Mouse (Mus musculus): ENCODE data around the gene Wnt1.
"Not testable (repeated sequence)": the region's sequence is repeated elsewhere in the genome, so short reads cannot be mapped to it uniquely, and the experiment has no call there.

Gene Wnt1

GRCm38 (mm10) chr15:98806071-98806808 lies 16.6 kb downstream of the Wnt1 start:
- no peak for DNase-seq (ENCODE audit: low spot score in 2 of 2)

GRCm38 (mm10) chr15:98806809-98807770 lies 17.4 kb downstream of the Wnt1 start:
- no peak for DNase-seq (ENCODE audit: low spot score in 2 of 2)

- no peak for DNase-seq (ENCODE audit: low spot score in 2 of 2)
Measured at GRCm38 (mm10) chr15:98807895-98808650, 18.4 kb downstream of the Wnt1 start.

DNA sequence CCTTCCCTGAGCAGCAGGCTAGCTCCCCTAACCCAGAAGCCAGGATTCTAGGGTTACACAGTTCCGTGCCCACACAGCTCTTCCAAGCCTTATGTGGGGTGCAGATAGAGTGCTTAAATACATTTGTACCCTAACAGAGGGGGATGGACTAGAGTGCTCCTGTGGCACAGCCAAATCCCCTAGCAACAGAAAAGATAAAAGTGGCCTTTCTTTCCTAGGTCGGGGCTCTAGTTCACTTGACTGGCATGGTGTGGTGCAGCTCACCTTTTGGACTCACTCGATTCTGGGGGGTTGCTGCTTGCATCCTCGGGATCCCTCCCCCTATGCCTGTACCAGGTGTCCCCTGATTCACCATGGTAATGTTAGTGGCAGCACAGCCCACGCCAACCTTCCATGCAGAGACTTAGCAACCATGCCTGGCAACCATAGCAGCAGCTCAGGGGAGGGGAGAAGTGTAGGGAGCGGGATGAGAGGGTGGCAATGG lies 19.0 kb downstream of the Wnt1 start:
- DNase-seq (ENCODE audit: low spot score in 2 of 2) = no peak

DNA sequence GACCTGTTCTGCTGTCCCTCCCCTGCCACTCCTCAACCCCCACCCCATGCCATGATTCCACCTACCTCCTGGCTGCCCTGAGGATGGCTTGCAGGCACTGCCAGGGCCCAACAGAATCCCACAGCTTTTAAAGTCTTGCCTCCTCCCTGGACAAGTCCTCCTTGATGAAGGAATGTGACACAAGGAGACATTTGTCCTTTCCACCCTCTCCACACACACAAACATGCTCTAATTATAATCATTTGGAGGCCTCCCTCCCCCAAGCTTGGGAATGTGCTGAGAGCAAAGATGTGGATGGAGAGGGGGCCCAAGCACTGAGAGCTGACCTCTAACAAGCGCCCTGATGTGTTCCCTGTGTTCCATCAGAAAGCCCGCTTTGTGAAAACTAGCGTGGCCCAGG lies 19.7 kb downstream of the Wnt1 start, which contains the start of gene Ddn:
Gene Ddn (minus strand): TSS at position 101 of the 400 bp plus-strand sequence.
- DNase-seq (ENCODE audit: low spot score in 2 of 2) = no peak

GRCm38 (mm10) chr15:98810212-98810611 lies 20.6 kb downstream of the Wnt1 start:
- DNase-seq (ENCODE audit: low spot score in 2 of 2) = not testable (repeated sequence)

GRCm38 (mm10) chr15:98812741-98813424 lies 23.2 kb downstream of the Wnt1 start:
- no peak for DNase-seq (ENCODE audit: low spot score in 2 of 2)

DNA sequence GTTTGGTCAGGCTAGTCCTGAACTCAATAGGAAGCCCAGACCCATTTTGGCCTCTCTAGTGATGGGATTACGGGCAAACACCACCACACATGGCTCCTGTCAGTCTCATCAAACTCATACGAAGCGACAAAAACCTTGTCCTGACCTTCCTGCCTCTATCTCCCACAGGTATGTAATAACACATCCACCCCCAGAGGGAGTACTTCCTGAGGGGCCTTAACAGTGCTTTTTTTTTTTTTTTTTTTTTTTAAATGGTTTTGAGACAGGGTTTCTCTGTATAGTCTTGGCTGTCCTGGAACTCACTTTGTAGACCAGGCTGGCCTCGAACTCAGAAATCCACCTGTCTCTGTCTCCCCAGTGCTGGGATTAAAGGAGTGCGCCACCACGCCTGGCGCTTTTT lies 28.5 kb downstream of the Wnt1 start:
- no peak for DNase-seq (ENCODE audit: low spot score in 2 of 2)

GRCm38 (mm10) chr15:98820937-98821336 lies 31.3 kb downstream of the Wnt1 start:
- no peak for DNase-seq (ENCODE audit: low spot score in 2 of 2)

DNA sequence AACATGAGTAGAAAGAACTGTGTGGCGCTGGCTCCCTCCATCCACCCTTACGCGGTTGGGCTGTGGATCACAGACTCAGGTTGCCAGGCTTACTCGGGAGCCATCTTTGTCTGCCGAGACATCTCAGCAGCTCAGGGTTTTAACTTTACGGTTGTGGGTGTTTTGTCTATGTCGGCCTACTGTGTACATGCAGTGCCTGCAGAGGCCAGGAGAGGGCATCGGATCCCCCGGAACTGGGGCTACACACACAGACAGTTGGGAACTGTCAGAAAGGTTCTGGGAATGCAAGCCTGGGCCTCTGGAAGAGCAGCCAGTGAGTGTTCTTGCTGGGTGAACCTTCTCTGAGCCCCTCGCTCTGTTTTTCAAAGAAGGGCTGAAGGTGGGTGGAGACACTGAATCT lies 31.7 kb downstream of the Wnt1 start:
- DNase-seq (ENCODE audit: low spot score in 2 of 2) = no peak

- DNase-seq (ENCODE audit: low spot score in 2 of 2) = no peak
Measured at GRCm38 (mm10) chr15:98822147-98822546, 32.5 kb downstream of the Wnt1 start.

DNA sequence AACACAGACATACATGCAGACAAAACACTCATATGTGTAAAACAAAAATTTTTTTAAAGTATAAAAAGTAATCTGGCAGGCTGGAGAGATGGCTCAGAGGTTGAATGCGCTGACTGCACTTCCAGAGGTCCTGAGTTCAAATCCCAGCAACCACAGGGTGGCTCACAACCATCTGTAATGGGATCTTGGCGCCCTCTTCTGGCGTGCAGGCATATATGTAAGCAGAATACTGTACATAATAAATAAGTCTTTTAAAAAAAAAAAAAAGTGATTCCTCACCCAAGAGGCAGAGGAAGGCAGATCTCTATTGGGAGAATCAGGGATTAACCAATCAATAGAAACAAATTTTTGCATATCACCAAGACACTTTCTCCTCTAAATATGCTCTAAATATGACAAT lies 33.8 kb downstream of the Wnt1 start:
- DNase-seq (ENCODE audit: low spot score in 2 of 2) = no peak

GRCm38 (mm10) chr15:98827611-98828011 lies 38.0 kb downstream of the Wnt1 start:
- no peak for DNase-seq (ENCODE audit: low spot score in 2 of 2)

DNA sequence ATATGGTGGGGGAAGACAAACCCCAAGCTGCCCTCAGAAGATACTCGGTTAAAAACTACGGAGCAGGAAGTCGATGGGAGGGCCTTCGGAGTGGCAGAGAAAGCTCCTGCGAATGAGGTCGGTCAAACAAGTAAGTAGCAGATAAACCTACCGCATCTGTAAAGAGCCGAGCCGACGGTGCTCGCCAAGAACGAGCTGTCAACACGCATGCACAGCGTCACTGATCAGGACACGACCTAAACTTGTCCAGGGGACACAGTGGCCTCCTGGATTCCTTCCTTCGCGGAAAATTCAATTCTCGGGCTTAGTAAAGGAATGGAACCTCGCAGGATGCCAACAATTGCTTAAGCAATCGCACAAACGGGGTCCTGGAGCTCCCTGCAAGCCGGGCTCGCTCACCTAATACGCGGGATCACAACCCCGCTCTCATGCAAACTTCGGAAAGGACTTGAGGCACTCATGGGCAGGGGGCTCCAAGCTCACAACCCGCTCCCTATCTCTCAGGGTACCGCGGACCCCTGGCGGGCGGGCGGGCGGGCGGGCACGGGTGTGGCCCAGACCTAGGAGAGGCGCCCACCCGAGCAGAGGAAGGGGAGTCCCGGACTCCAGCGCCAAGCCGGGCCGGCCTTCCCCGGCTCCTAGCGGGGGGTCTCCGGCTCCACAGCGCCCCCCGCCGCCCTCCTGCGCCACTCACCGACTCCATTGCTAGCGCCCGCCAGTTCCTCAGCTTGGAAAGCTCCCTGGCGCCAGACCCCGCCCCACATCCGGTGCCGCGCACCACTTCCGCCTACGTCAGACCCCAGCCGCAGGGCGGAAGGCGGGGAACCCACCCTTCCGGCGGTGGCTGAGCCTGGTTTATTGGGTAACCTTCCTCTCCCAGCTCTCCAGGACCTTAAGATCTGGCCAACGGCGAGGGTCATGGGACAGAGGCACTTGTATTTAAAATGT lies 41.4 kb downstream of the Wnt1 start, which contains the start of gene Prkag1:
Gene Prkag1 (minus strand): TSS at position 786 of the 948 bp plus-strand sequence.
- peak; percentile 97 for DNase-seq (ENCODE audit: low spot score in 2 of 2)

DNA sequence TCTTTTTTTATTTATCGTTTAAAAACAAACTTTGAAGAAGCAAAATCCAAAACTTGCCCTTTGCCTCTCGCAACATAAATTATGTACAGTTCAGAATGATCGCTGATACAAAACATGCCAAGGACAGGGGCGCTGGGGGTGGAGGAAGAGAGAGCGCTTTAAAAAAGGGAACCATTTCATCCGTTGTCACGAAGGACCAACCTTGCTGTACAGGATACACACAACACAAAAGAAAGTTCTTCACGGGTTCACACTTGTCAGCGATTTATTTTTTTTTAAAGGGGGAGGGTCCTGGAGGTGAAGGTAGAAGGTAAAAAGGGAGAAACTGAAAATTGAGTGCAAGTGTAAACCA lies 42.0 kb downstream of the Wnt1 start:
- no peak for DNase-seq (ENCODE audit: low spot score in 2 of 2)

- DNase-seq (ENCODE audit: low spot score in 2 of 2) = no peak
Measured at GRCm38 (mm10) chr15:98832161-98833058, 42.8 kb downstream of the Wnt1 start.

DNA sequence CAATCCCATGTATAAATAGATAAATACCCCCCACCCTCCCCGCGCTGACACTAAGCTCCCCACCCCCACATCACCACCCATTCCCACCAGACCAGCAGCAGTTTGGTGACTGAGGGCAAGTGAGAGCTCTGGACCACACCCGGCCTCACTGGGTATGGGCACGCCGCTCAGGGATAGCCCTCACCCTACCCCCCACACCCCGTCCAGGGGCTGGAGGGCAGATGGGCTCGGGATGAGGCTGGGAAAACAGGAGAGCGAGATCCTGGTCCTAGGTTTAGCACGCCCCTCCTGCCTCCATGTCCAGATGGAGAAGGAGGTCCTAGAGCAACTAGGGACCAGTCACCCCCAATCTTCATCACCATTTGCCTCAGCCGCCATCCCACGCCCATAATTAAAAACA lies 43.6 kb downstream of the Wnt1 start:
- DNase-seq (ENCODE audit: low spot score in 2 of 2) = no peak

GRCm38 (mm10) chr15:98834059-98834458 lies 44.4 kb downstream of the Wnt1 start:
- no peak for DNase-seq (ENCODE audit: low spot score in 2 of 2)

GRCm38 (mm10) chr15:98835291-98835690 lies 45.6 kb downstream of the Wnt1 start:
- no peak for DNase-seq (ENCODE audit: low spot score in 2 of 2)
